Comparison of ENCODE assay signal across 8 mouse cellular contexts in genomic region chr12:59130651-59131577, GRCm38 (mm10). TPM values are rescaled to one million over a fixed set of nuclear protein-coding genes. Genes with fewer than 3 reads are reported as not detected.
DNase-seq lines count a peak whose midpoint lies in the region; ATAC-seq lines count a peak whose summit lies in the region.

No protein-coding gene starts in this region.

- H3K4me3 ChIP-seq in embryonic facial prominence, embryonic 14.5 days (ENCODE audit: low read depth, low read length), result peak overlapping the region; percentile 87
- peak overlapping the region; percentile 77 for H3K4me3 ChIP-seq in kidney, embryonic 14.5 days (ENCODE audit: low read length)
- peak overlapping the region; percentile 95 for H3K4me3 ChIP-seq in limb, embryonic 15.5 days

- H3K9me3 ChIP-seq in embryonic facial prominence, embryonic 14.5 days (ENCODE audit: control insufficient read depth, low read length), result no peaks in the 10 kb centered on the region
- no peaks in the 10 kb centered on the region for H3K9me3 ChIP-seq in kidney, embryonic 14.5 days (ENCODE audit: control insufficient read depth, low read length)
- H3K9me3 ChIP-seq in limb, embryonic 15.5 days, result no peaks in the 10 kb centered on the region

- no peaks in the 10 kb centered on the region for H3K27me3 ChIP-seq in embryonic facial prominence, embryonic 14.5 days (replicated peaks; ENCODE audit: control insufficient read depth, insufficient read depth, low read length)
- H3K27me3 ChIP-seq in kidney, embryonic 14.5 days (ENCODE audit: control insufficient read depth, insufficient read depth, low read length), result no peaks in the 10 kb centered on the region
- H3K27me3 ChIP-seq in limb, embryonic 15.5 days, result no peaks in the 10 kb centered on the region

- peak overlapping the region; percentile 67 for H3K4me2 ChIP-seq in embryonic facial prominence, embryonic 14.5 days (ENCODE audit: low read depth, low read length)
- peak overlapping the region; percentile 65 for H3K4me2 ChIP-seq in kidney, embryonic 14.5 days (replicated peaks; ENCODE audit: low read depth, low read length)
- peak overlapping the region; percentile 63 for H3K4me2 ChIP-seq in limb, embryonic 15.5 days

- peak; percentile 78 for DNase-seq in 3T3-L1 (ENCODE audit: low read depth, low spot score)
- DNase-seq in adrenal gland, postnatal 4 days (ENCODE audit: low spot score in 2 of 2), result peak; percentile 85 to 95
- peak; percentile 94 for DNase-seq in embryonic facial prominence, embryonic 14.5 days (ENCODE audit: low spot score)
- peak; percentile 92 to 95 for DNase-seq in heart, adult 9 months (ENCODE audit: low spot score in 2 of 2)
- peak; percentile 82 to 93 for DNase-seq in monocyte, adult 2 months (ENCODE audit: low read depth in 1 of 2, low spot score in 2 of 2)
- peak; percentile 93 for DNase-seq in spleen, postnatal 36 days (ENCODE audit: low spot score in 2 of 2)

- H3K27ac ChIP-seq in embryonic facial prominence, embryonic 14.5 days (replicated peaks; ENCODE audit: low read depth, low read length), result peak overlapping the region; percentile 93
- peak overlapping the region; percentile 95 for H3K27ac ChIP-seq in kidney, embryonic 14.5 days (ENCODE audit: low read depth, low read length)
- H3K27ac ChIP-seq in limb, embryonic 15.5 days, result peak overlapping the region; percentile 95

- ATAC-seq in embryonic facial prominence, embryonic 14.5 days (ENCODE audit: low read depth), result peak; percentile 97
- peak; percentile 97 for ATAC-seq in kidney, embryonic 14.5 days (ENCODE audit: low FRiP score, low TSS enrichment)
- peak; percentile 92 for ATAC-seq in limb, embryonic 15.5 days (ENCODE audit: insufficient number of reproducible peaks, low FRiP score, low TSS enrichment, low read depth)

- under 1% methylated on average over 47 of the region's 100 CpGs for WGBS in embryonic facial prominence, embryonic 14.5 days
- WGBS in kidney, embryonic 14.5 days, result under 1% methylated on average over 97 of the region's 100 CpGs
- WGBS in limb, embryonic 15.5 days, result under 1% methylated on average over 96 of the region's 100 CpGs

- H3K36me3 ChIP-seq in embryonic facial prominence, embryonic 14.5 days (ENCODE audit: control insufficient read depth, insufficient read depth, low read length), result no peaks in the 10 kb centered on the region
- no peaks in the 10 kb centered on the region for H3K36me3 ChIP-seq in kidney, embryonic 14.5 days (ENCODE audit: control insufficient read depth, insufficient read depth, low read length)
- 0 out of 2 replicates have a peak, but pooled peaks cover 2% of the 10 kb centered on the region for H3K36me3 ChIP-seq in limb, embryonic 15.5 days

- H3K9ac ChIP-seq in embryonic facial prominence, embryonic 14.5 days (ENCODE audit: low read depth, low read length), result peak overlapping the region; percentile 96
- peak overlapping the region; percentile 91 for H3K9ac ChIP-seq in kidney, embryonic 14.5 days (ENCODE audit: low read depth, low read length)
- peak overlapping the region; percentile 94 for H3K9ac ChIP-seq in limb, embryonic 15.5 days

- peaks cover 11% of the 10 kb centered on the region for H3K4me1 ChIP-seq in embryonic facial prominence, embryonic 14.5 days (ENCODE audit: control insufficient read depth, insufficient read depth, low read length)
- peaks cover 16% of the 10 kb centered on the region for H3K4me1 ChIP-seq in kidney, embryonic 14.5 days (ENCODE audit: control insufficient read depth, insufficient read depth, low read length)
- H3K4me1 ChIP-seq in limb, embryonic 15.5 days, result peaks cover 15% of the 10 kb centered on the region

RNA-seq across cellular contexts. Expression of gene Mia2, which starts 35.3 kb away (rescaled TPM):
- total RNA-seq in adrenal gland, postnatal 4 days (2021), result 10 to 100 TPM; 72.0 to 78.0 TPM
- polyA plus RNA-seq in embryonic facial prominence, embryonic 14.5 days (2014; fragmentation: Nextera tagmentation; extraction: Ambion mirVana), result 53.9 and 58.2 TPM in 2 replicates
- 51.1 and 70.6 TPM in 2 replicates for polyA plus RNA-seq in kidney, embryonic 14.5 days (2014; fragmentation: Nextera tagmentation; extraction: Ambion mirVana)
- 63.0 and 68.1 TPM in 2 replicates for polyA plus RNA-seq in limb, embryonic 15.5 days (2015; fragmentation: Nextera tagmentation; extraction: Ambion mirVana)

Comparison
In these comparisons a context has a peak if more than half of its experiments do, and no peak if none do; other contexts are left out.
1. Peak in every context shown above with its lines: DNase-seq, ATAC-seq, H3K4me3 ChIP-seq and H3K27ac ChIP-seq.